Mouse (Mus musculus) CH12.LX (cell line): Measurements from ENCODE around the gene Nol8. TPM values are rescaled to one million over a fixed set of nuclear protein-coding genes. Genes with fewer than 3 reads are reported as not detected.

Experiments
- DNase-seq: peaks from one replicate; pipeline ENCODE4 v3.0.0-alpha.2; 2013; ENCODE audit errors: extremely low read depth
- H3K27ac ChIP-seq: 2 replicates; pipeline ENCODE4 v1.5.1; 2012; ENCODE audit warnings: low read depth, mild to moderate bottlenecking, control low read depth, moderate library complexity; ENCODE audit not compliant: insufficient read depth
- H3K27me3 ChIP-seq: replicated peaks from 2 replicates; pipeline ENCODE3; 2012; ENCODE audit warnings: inconsistent platforms
- H3K36me3 ChIP-seq, 2 experiments: replicated peaks in 1 of 2; 2 replicates each; pipeline versions ENCODE3 to v1.6.1; 2012; ENCODE audit warnings: inconsistent platforms in 1 of 2, low read length in 1 of 2, mild to moderate bottlenecking in 1 of 2, mixed read lengths in 1 of 2, moderate library complexity in 1 of 2; ENCODE audit not compliant: control insufficient read depth in 1 of 2, insufficient read depth in 1 of 2
- H3K4me1 ChIP-seq, 2 experiments: 2 replicates each; pipeline ENCODE4 v1.6.1; 2012; ENCODE audit warnings: inconsistent platforms in 1 of 2, moderate library complexity in 1 of 2; ENCODE audit not compliant: insufficient read depth in 2 of 2, control insufficient read depth in 1 of 2
- H3K4me2 ChIP-seq: 2 replicates; pipeline ENCODE4 v1.6.1; 2012; ENCODE audit warnings: low read depth, mild to moderate bottlenecking, control low read depth; ENCODE audit not compliant: poor library complexity, insufficient read depth, severe bottlenecking
- H3K4me3 ChIP-seq, 3 experiments: fragments of 150-350 bp in 1 of 3; sonication (generic) in 1 of 3; replicated peaks in 1 of 3; 2 replicates each; pipeline versions ENCODE3 to v1.5.1; 2011 to 2012; ENCODE audit warnings: low read depth in 2 of 3, low read length in 2 of 3, mild to moderate bottlenecking in 2 of 3, moderate library complexity in 2 of 3, control low read depth in 1 of 3, improper control_type of control experiment in 1 of 3, inconsistent platforms in 1 of 3, mixed read lengths in 1 of 3; ENCODE audit not compliant: poor library complexity in 1 of 3
- H3K79me2 ChIP-seq: replicated peaks from 2 replicates; pipeline ENCODE4 v1.6.1; 2012; ENCODE audit warnings: mild to moderate bottlenecking, moderate library complexity; ENCODE audit not compliant: control insufficient read depth, poor library complexity, insufficient read depth, severe bottlenecking; ENCODE audit errors: extremely low read depth
- H3K9ac ChIP-seq: 2 replicates; pipeline ENCODE4 v1.6.1; 2012; ENCODE audit warnings: low read depth, mild to moderate bottlenecking, control low read depth, moderate library complexity; ENCODE audit not compliant: insufficient read depth
- H3K9me3 ChIP-seq: replicated peaks from 2 replicates; pipeline ENCODE3; 2012; ENCODE audit warnings: low read length, inconsistent platforms, mixed read lengths
- CHD1 ChIP-seq: IDR thresholded peaks from 2 replicates; pipeline ENCODE4 v1.6.1; 2012; ENCODE audit warnings: low read depth, low read length, improper control_type of control experiment, inconsistent platforms
- ELF1 ChIP-seq: IDR thresholded peaks from 2 replicates; pipeline ENCODE4 v1.6.1; 2014; ENCODE audit warnings: low read depth, mild to moderate bottlenecking, inconsistent platforms, low read length, improper control_type of control experiment
- EP300 ChIP-seq: IDR thresholded peaks from 2 replicates; pipeline ENCODE4 v1.6.1; 2011; ENCODE audit warnings: low read length, improper control_type of control experiment
- GABPA ChIP-seq: IDR thresholded peaks from 2 replicates; pipeline ENCODE4 v1.6.1; 2012; ENCODE audit warnings: low read depth, low read length, improper control_type of control experiment, inconsistent platforms; ENCODE audit not compliant: insufficient replicate concordance
- HCFC1 ChIP-seq: IDR thresholded peaks from 2 replicates; pipeline ENCODE4 v1.6.1; 2012; ENCODE audit warnings: low read depth, mild to moderate bottlenecking, inconsistent platforms, low read length, improper control_type of control experiment
- JUND ChIP-seq: conservative IDR thresholded peaks from 2 replicates; pipeline ENCODE4 v1.6.1; 2011; ENCODE audit warnings: low read depth, low read length, improper control_type of control experiment
- MAFK ChIP-seq: IDR thresholded peaks from 2 replicates; pipeline ENCODE4 v1.6.1; 2011; ENCODE audit warnings: low read length, improper control_type of control experiment; ENCODE audit not compliant: insufficient replicate concordance
- MAX ChIP-seq: IDR thresholded peaks from 2 replicates; pipeline ENCODE4 v1.6.1; 2011; ENCODE audit warnings: low read length, improper control_type of control experiment
- MEF2A ChIP-seq: IDR thresholded peaks from 2 replicates; pipeline ENCODE4 v1.6.1; 2014; ENCODE audit warnings: low read depth, mild to moderate bottlenecking, inconsistent platforms, low read length, improper control_type of control experiment, borderline replicate concordance
- MXI1 ChIP-seq: IDR thresholded peaks from 2 replicates; pipeline ENCODE4 v1.6.1; 2011; ENCODE audit warnings: mild to moderate bottlenecking, low read depth, low read length, improper control_type of control experiment
- NELFE ChIP-seq: IDR thresholded peaks from 2 replicates; pipeline ENCODE4 v1.6.1; 2011; ENCODE audit warnings: low read depth, low read length, improper control_type of control experiment
- NRF1 ChIP-seq: IDR thresholded peaks from 2 replicates; pipeline ENCODE4 v1.6.1; 2014; ENCODE audit warnings: low read depth, mild to moderate bottlenecking, inconsistent platforms, low read length, improper control_type of control experiment, moderate library complexity
- PAX5 ChIP-seq: IDR thresholded peaks from 2 replicates; pipeline ENCODE4 v1.6.1; 2012; ENCODE audit warnings: low read length, inconsistent platforms, mixed read lengths
- POLR2AphosphoS2 ChIP-seq: IDR thresholded peaks from 2 replicates; pipeline ENCODE4 v1.6.1; 2011; ENCODE audit warnings: low read depth, low read length, improper control_type of control experiment
- SMC3 ChIP-seq: IDR thresholded peaks from 2 replicates; pipeline ENCODE4 v1.6.1; 2011; ENCODE audit warnings: low read depth, low read length, improper control_type of control experiment
- TBP ChIP-seq: conservative IDR thresholded peaks from 2 replicates; pipeline ENCODE4 v1.6.1; 2011; ENCODE audit warnings: low read depth, low read length, improper control_type of control experiment
- TCF12 ChIP-seq: IDR thresholded peaks from 2 replicates; pipeline ENCODE4 v1.6.1; 2014; ENCODE audit warnings: low read depth, mild to moderate bottlenecking, inconsistent platforms, low read length, improper control_type of control experiment
- UBTF ChIP-seq: IDR thresholded peaks from 2 replicates; pipeline ENCODE4 v1.6.1; 2012; ENCODE audit warnings: low read depth, mild to moderate bottlenecking, inconsistent platforms, low read length, improper control_type of control experiment, moderate library complexity
- USF1 ChIP-seq: IDR thresholded peaks from 2 replicates; pipeline ENCODE4 v1.6.1; 2014; ENCODE audit warnings: low read depth, mild to moderate bottlenecking, inconsistent platforms, low read length, improper control_type of control experiment
- USF2 ChIP-seq: conservative IDR thresholded peaks from 2 replicates; pipeline ENCODE4 v1.6.1; 2011; ENCODE audit warnings: low read depth, low read length, improper control_type of control experiment
- ZC3H11A ChIP-seq: IDR thresholded peaks from 2 replicates; pipeline ENCODE4 v1.6.1; 2012; ENCODE audit warnings: low read depth, mild to moderate bottlenecking, inconsistent platforms, low read length, improper control_type of control experiment
- ZKSCAN1 ChIP-seq: IDR thresholded peaks from 2 replicates; pipeline ENCODE4 v1.6.1; 2012; ENCODE audit warnings: low read depth, inconsistent platforms, low read length, improper control_type of control experiment, borderline replicate concordance
- ZMIZ1 ChIP-seq: IDR thresholded peaks from 2 replicates; pipeline ENCODE4 v1.6.1; 2012; ENCODE audit warnings: low read depth, mild to moderate bottlenecking, inconsistent platforms, low read length, improper control_type of control experiment
- ZNF384 ChIP-seq: IDR thresholded peaks from 2 replicates; pipeline ENCODE4 v1.6.1; 2012; ENCODE audit warnings: low read depth, low read length, improper control_type of control experiment, inconsistent platforms
- dilution Hi-C: fragments of 300-500 bp; cut with MboI; formaldehyde crosslinking; loops from 2 replicates; pipeline ENCODE4 v1.14.3; 2020; ENCODE audit warnings: low sequenced_read_pairs; ENCODE audit not compliant: extremely low pct_unique_long_range_greater_than_20kb, extremely low pct_ligation_motif_present
- in situ Hi-C: fragments of 300-500 bp; cut with MboI; formaldehyde crosslinking; loops from 3 replicates; pipeline ENCODE4 v1.14.3; 2019; ENCODE audit warnings: low sequenced_read_pairs, low pct_ligation_motif_present, low pct_unique_long_range_greater_than_20kb, mixed read lengths
- polyA plus RNA-seq: library from polyadenylated mRNA; unstranded; fragments of >175 nt; gene quantifications from 2 replicates; pipeline ENCODE4 v1.2.1, GENCODE M21; 2012; ENCODE audit warnings: low read depth; ENCODE audit not compliant: insufficient read length
- total RNA-seq, 2 experiments: library from RNA; depleted of rRNA; stranded (reverse); fragments of 300-350 nt in 1 of 2; fragments of >200 nt in 1 of 2; gene quantifications; 2 replicates each; pipeline ENCODE4 v1.2.3; 2012 to 2014

The Nol8 gene
- total and polyA plus RNA-seq, 3 experiments: 14.9 to 33.4 (median 32.8) TPM

DNA sequence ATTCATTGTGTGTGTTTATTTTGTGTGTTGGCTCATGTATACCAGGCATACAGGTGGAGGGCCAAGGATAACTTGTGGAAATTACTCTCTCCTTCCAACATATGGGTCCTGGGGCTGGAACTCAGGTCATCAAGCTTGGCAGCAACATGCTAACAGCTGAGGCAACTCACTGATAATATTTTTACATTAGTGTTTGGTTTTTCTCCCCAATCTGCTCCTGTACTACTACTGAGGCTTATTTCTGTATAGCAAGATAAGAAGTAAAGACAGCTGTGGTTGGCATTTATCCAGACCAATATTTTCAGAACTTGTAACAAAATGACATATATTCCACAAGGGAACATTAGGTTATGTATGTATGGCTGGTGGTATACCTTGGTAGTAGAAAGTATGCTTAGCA lies 34.5 kb upstream of the Nol8 start:
- dilution Hi-C loops (no loop called here), in situ Hi-C loops (no loop called here)
- no peak overlapping the region for H3K4me3 ChIP-seq
- no peaks in the 10 kb centered on the region for H3K36me3 ChIP-seq
- no peaks in the 10 kb centered on the region for H3K27me3 ChIP-seq
- no peak overlapping the region for H3K27ac ChIP-seq
- no peak overlapping the region for H3K4me2 ChIP-seq
- no peak overlapping the region for H3K9ac ChIP-seq
- TF ChIP-seq POLR2AphosphoS2 (no peak), ZMIZ1 (no peak), PAX5 (no peak), TBP (no peak), USF2 (no peak), MAFK (no peak), GABPA (no peak), CHD1 (no peak), MAX (no peak), MEF2A (no peak), ELF1 (no peak), NELFE (no peak)
- no peaks in the 10 kb centered on the region for H3K79me2 ChIP-seq
- no peaks in the 10 kb centered on the region for H3K4me1 ChIP-seq
- no peak for DNase-seq
- H3K9me3 ChIP-seq: no peaks in the 10 kb centered on the region

DNA sequence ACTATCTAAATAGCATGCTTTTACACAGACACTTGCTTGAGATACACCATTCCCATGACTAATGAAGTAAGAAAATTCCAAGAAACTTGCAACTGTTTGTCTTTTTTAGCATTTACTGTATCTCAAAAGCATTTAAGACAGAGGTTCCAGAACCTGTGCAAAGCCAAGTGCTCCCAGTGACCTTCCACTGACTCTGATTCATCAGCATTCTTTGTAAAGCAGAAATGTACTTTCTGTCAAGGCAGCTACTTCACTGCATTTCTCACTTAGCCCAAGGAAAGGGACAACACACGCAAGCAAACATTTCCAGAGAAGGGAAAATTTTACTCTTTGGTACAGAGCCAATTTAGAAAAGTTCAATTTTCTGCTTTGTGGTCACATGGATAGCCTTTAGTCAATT lies 29.7 kb upstream of the Nol8 start:
- Histone ChIP-seq H3K4me2 (no peak overlapping the region), H3K27me3 (no peaks in the 10 kb centered on the region), H3K4me3 (no peak overlapping the region), H3K79me2 (no peaks in the 10 kb centered on the region), H3K36me3 (no peaks in the 10 kb centered on the region), H3K4me1 (peaks cover 0 to 3% of the 10 kb centered on the region in 2 experiments; a peak in 1 of 4 replicates), H3K9me3 (no peaks in the 10 kb centered on the region), H3K9ac (no peak overlapping the region), H3K27ac (no peak overlapping the region)
- no peak for DNase-seq
- in situ Hi-C loops (no loop called here), dilution Hi-C loops (no loop called here)
- no peak for TF ChIP-seq NELFE
- no peak for TF ChIP-seq NRF1
- TF ChIP-seq USF1: no peak
- no peak for TF ChIP-seq JUND
- no peak for TF ChIP-seq ZMIZ1
- no peak for TF ChIP-seq POLR2AphosphoS2
- TF ChIP-seq SMC3: no peak
- no peak for TF ChIP-seq ZC3H11A
- TF ChIP-seq ZKSCAN1: no peak
- no peak for TF ChIP-seq ZNF384
- no peak for TF ChIP-seq TBP
- TF ChIP-seq EP300: no peak
- TF ChIP-seq HCFC1: no peak
- TF ChIP-seq UBTF: no peak
- TF ChIP-seq MXI1: no peak
- no peak for TF ChIP-seq TCF12
- TF ChIP-seq MEF2A: no peak
